Mouse (Mus musculus) brain, embryonic 14.5 days (tissue): ENCODE measurements around the gene Hopx.

Experiments
- CTCF ChIP-seq: fragments of 200-500 bp; IDR thresholded peaks from 2 replicates; pipeline ENCODE4 v1.5.1; 2012; ENCODE audit warnings: inconsistent platforms, mild to moderate bottlenecking, moderate library complexity, borderline replicate concordance; ENCODE audit not compliant: insufficient read depth, insufficient read length; ENCODE audit errors: extremely low read depth
- POLR2A ChIP-seq: fragments of 200-500 bp; IDR thresholded peaks from 2 replicates; pipeline ENCODE4 v1.6.1; 2012; ENCODE audit warnings: mild to moderate bottlenecking, inconsistent platforms, borderline replicate concordance; ENCODE audit not compliant: poor library complexity, insufficient read depth, insufficient read length, severe bottlenecking; ENCODE audit errors: extremely low read depth

DNA sequence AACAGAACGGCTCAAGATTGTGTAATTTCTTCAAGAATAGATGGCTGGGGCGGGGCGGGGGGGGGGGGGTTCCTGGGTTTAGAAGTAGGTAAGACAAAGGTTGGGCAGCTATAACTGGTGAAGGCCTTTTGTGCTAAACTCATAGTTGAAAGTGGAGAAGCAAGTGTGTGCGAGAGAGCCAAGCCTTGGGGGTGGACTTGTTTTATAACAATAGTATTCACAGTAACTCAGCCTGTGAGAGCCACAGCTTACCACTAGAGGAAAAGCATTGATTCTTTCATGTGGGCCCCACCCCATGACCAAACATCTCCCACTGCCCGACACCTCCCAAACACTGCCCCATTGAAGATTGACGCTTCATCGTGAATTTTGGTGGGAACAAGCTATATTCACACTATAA lies 48.7 kb upstream of the Hopx start:
- no peak for TF ChIP-seq CTCF
- no peak for TF ChIP-seq POLR2A
